Mouse (Mus musculus) NIH3T3 (cell line): ENCODE measurements around the gene Brd7.

Experiments used
- DNase-seq: peaks from one replicate; pipeline ENCODE4 v3.0.0-alpha.2; 2012; ENCODE audit warnings: low read depth

Brd7 gene

GRCm38 (mm10) chr8:88357226-88357933 lies 4.6 kb downstream of the Brd7 start:
- DNase-seq: peak; percentile 92

GRCm38 (mm10) chr8:88349046-88349445 lies 12.9 kb downstream of the Brd7 start:
- peak; percentile 41 for DNase-seq

GRCm38 (mm10) chr8:88342026-88342425 lies 20.0 kb downstream of the Brd7 start:
- DNase-seq: peak; percentile 58

- DNase-seq: peak; percentile 65
Observed at GRCm38 (mm10) chr8:88339887-88340695, 21.9 kb downstream of the Brd7 start.

GRCm38 (mm10) chr8:88339221-88339620 lies 22.8 kb downstream of the Brd7 start:
- DNase-seq: no peak

GRCm38 (mm10) chr8:88334975-88335374 lies 27.0 kb downstream of the Brd7 start:
- no peak for DNase-seq

- peak; percentile 43 for DNase-seq
Observed at GRCm38 (mm10) chr8:88334384-88334783, 27.6 kb downstream of the Brd7 start.

- DNase-seq: no peak
Observed at GRCm38 (mm10) chr8:88330816-88331215, 31.2 kb downstream of the Brd7 start.

- no peak for DNase-seq
Observed at GRCm38 (mm10) chr8:88328689-88329088, 33.3 kb downstream of the Brd7 start.

- no peak for DNase-seq
Observed at GRCm38 (mm10) chr8:88326328-88326727, 35.7 kb downstream of the Brd7 start.

GRCm38 (mm10) chr8:88325795-88326194 lies 36.2 kb downstream of the Brd7 start:
- DNase-seq: no peak

- no peak for DNase-seq
Observed at GRCm38 (mm10) chr8:88325251-88325650, 36.7 kb downstream of the Brd7 start.

GRCm38 (mm10) chr8:88324760-88325159 lies 37.2 kb downstream of the Brd7 start:
- no peak for DNase-seq

- no peak for DNase-seq
Observed at GRCm38 (mm10) chr8:88323523-88323922, 38.5 kb downstream of the Brd7 start.

- DNase-seq: peak; percentile 17
Observed at GRCm38 (mm10) chr8:88321387-88321786, 40.6 kb downstream of the Brd7 start.

GRCm38 (mm10) chr8:88320134-88320533 lies 41.9 kb downstream of the Brd7 start:
- no peak for DNase-seq

GRCm38 (mm10) chr8:88318151-88318550 lies 43.8 kb downstream of the Brd7 start:
- DNase-seq: no peak

- peak; percentile 31 for DNase-seq
Observed at GRCm38 (mm10) chr8:88317341-88317740, 44.7 kb downstream of the Brd7 start.

- DNase-seq: peak; percentile 57
Observed at GRCm38 (mm10) chr8:88316139-88316931, 45.7 kb downstream of the Brd7 start.

- no peak for DNase-seq
Observed at GRCm38 (mm10) chr8:88315302-88315701, 46.7 kb downstream of the Brd7 start.

GRCm38 (mm10) chr8:88313991-88314390 lies 48.0 kb downstream of the Brd7 start:
- no peak for DNase-seq

- DNase-seq: no peak
Observed at GRCm38 (mm10) chr8:88312966-88313365, 49.0 kb downstream of the Brd7 start.

GRCm38 (mm10) chr8:88310286-88310685 lies 51.7 kb downstream of the Brd7 start:
- no peak for DNase-seq
